In genomic region chr15:85806886-85807285, GRCm38 (mm10) we compare ENCODE assay signal across 35 mouse cellular contexts. TPM values are rescaled to one million over a fixed set of nuclear protein-coding genes. Genes with fewer than 3 reads are reported as not detected.
"Had no signal": no experiment of that assay in that cellular context is flagged by ENCODE, and none has a peak within 500 bp of the region (broad histone marks: within the 10 kb centered on the region; RNA-seq: fewer than 3 reads in every experiment).

No protein-coding gene starts in this region.

- H3K27me3 ChIP-seq: limb, embryonic 12.5 days; limb, embryonic 13.5 days; limb, embryonic 15.5 days; liver, embryonic 13.5 days; liver, embryonic 15.5 days; lung, embryonic 15.5 days; midbrain, embryonic 12.5 days; midbrain, embryonic 13.5 days; midbrain, embryonic 15.5 days; neural tube, embryonic 12.5 days; neural tube, embryonic 13.5 days had no signal

- H3K4me3 ChIP-seq: limb, embryonic 10.5 days; limb, embryonic 12.5 days; limb, embryonic 13.5 days; limb, embryonic 15.5 days; liver, embryonic 12.5 days; liver, embryonic 13.5 days; liver, embryonic 15.5 days; lung, embryonic 15.5 days; megakaryocyte, embryonic 14.5 days; midbrain, embryonic 10.5 days; midbrain, embryonic 12.5 days; midbrain, embryonic 13.5 days; midbrain, embryonic 15.5 days; myocyte; neural tube, embryonic 12.5 days; neural tube, embryonic 13.5 days had no signal

- DNase-seq: left cerebral cortex, postnatal 4 days; liver; liver, embryonic 13.5 days; liver, postnatal 0 days; lung, adult 18-20 months; lung, adult 2 months; lung, embryonic 14.5 days; lung, postnatal 10 days; lung, postnatal 14 days; lung, postnatal 36 days; lung, postnatal 4 days; midbrain, embryonic 14.5 days had no signal

- H3K36me3 ChIP-seq: limb, embryonic 10.5 days; limb, embryonic 12.5 days; limb, embryonic 13.5 days; liver, embryonic 13.5 days; liver, embryonic 15.5 days; lung, embryonic 15.5 days; midbrain, embryonic 10.5 days; midbrain, embryonic 12.5 days; midbrain, embryonic 13.5 days; midbrain, embryonic 15.5 days; neural tube, embryonic 12.5 days; neural tube, embryonic 13.5 days had no signal

- H3K9me3 ChIP-seq: limb, embryonic 10.5 days; limb, embryonic 12.5 days; limb, embryonic 13.5 days; limb, embryonic 15.5 days; liver, embryonic 12.5 days; liver, embryonic 13.5 days; liver, embryonic 15.5 days; lung, embryonic 15.5 days; megakaryocyte, embryonic 14.5 days; midbrain, embryonic 10.5 days; midbrain, embryonic 12.5 days; midbrain, embryonic 13.5 days; midbrain, embryonic 15.5 days; neural tube, embryonic 12.5 days; neural tube, embryonic 13.5 days had no signal

- ATAC-seq: liver, embryonic 12.5 days; liver, postnatal 0 days; lung, postnatal 0 days; midbrain, embryonic 13.5 days; midbrain, embryonic 15.5 days; midbrain, embryonic 16.5 days had no signal

- H3K4me2 ChIP-seq: limb, embryonic 12.5 days; limb, embryonic 13.5 days; limb, embryonic 15.5 days; liver, embryonic 11.5 days; liver, embryonic 12.5 days; liver, embryonic 13.5 days; liver, embryonic 15.5 days; lung, embryonic 14.5 days; lung, embryonic 15.5 days; midbrain, embryonic 11.5 days; midbrain, embryonic 12.5 days; midbrain, embryonic 13.5 days; midbrain, embryonic 15.5 days; neural tube, embryonic 12.5 days; neural tube, embryonic 13.5 days had no signal

- H3K9ac ChIP-seq: limb, embryonic 12.5 days; limb, embryonic 13.5 days; limb, embryonic 15.5 days; liver, embryonic 12.5 days; liver, embryonic 13.5 days; liver, embryonic 14.5 days; liver, embryonic 15.5 days; liver, postnatal 0 days; lung, embryonic 14.5 days; lung, embryonic 15.5 days; midbrain, embryonic 12.5 days; midbrain, embryonic 13.5 days; midbrain, embryonic 15.5 days; neural tube, embryonic 12.5 days; neural tube, embryonic 13.5 days had no signal

- H3K27ac ChIP-seq: limb, embryonic 10.5 days; limb, embryonic 12.5 days; limb, embryonic 13.5 days; limb, embryonic 15.5 days; liver, embryonic 12.5 days; liver, embryonic 13.5 days; liver, embryonic 14.5 days; liver, embryonic 15.5 days; lung, embryonic 15.5 days; macrophage; midbrain, embryonic 10.5 days; midbrain, embryonic 12.5 days; midbrain, embryonic 13.5 days; midbrain, embryonic 15.5 days; neural tube, embryonic 12.5 days; neural tube, embryonic 13.5 days had no signal

RNA-seq across cellular contexts. Expression of gene Pkdrej, which starts 14.6 kb away (rescaled TPM):
- total RNA-seq: megakaryocyte, adult 5-6 weeks; monocyte, adult 5-6 weeks had no signal
- polyA plus RNA-seq: liver, postnatal 0 days; macrophage; midbrain, embryonic 10.5 days; midbrain, embryonic 16.5 days; myocyte had no signal

RNA-seq across cellular contexts. Expression of gene Gtse1, which starts 52.7 kb away (rescaled TPM):
- total RNA-seq: monocyte, adult 5-6 weeks had no signal
